Mouse (Mus musculus) right cerebral cortex, postnatal 4 days (tissue): Measurements from ENCODE around the gene Atp6v1g2.
"Not testable (repeated sequence)": the region's sequence is repeated elsewhere in the genome, so short reads cannot be mapped to it uniquely, and the experiment has no call there.

Source experiments
- DNase-seq: peaks from one replicate; pipeline ENCODE4 v3.0.0-alpha.2; 2022

The Atp6v1g2 gene

GRCm38 (mm10) chr17:35204494-35205379 is 28.7 kb upstream of the Atp6v1g2 start, which contains the start of gene Lta:
Gene Lta (minus strand): TSS chr17:35205351.
- DNase-seq = no peak

GRCm38 (mm10) chr17:35205380-35205769 is 28.1 kb upstream of the Atp6v1g2 start:
- no peak for DNase-seq

DNA sequence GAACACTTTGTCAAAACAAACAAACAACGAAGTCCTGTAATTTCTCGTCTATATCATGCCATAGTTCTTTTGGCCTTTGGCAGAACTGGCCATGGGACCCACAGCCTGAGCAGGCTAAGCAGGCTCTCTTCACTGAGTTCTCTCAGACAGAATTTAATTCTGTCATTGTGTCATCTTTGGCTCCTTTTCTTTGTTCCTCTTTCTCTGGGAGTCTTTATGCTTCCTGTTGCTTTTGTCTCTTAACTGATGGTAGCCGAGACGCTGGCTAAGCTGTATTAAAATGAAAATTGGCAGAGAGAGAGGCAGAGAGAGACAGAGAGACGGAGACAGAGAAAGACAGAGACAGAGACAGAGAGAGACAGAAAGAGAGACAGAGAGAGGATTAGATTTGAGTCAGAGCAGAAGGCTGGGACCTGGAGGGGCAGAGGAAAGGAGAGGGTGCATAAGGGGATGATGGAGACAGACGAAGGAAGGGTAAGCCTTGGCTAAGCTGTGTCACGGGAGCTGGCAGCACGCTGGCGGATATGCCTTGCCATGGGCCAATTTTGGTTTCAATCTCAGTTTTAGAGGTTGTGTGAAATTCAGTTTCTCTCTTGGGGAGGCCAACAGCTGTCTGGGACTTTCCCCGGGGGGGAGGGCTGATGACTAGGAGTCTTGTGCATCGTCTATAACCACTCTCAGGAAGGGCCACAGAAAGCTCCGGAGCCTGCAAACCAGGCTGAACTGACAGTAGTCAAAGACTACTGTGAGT is 23.5 kb upstream of the Atp6v1g2 start:
- DNase-seq = no peak

DNA sequence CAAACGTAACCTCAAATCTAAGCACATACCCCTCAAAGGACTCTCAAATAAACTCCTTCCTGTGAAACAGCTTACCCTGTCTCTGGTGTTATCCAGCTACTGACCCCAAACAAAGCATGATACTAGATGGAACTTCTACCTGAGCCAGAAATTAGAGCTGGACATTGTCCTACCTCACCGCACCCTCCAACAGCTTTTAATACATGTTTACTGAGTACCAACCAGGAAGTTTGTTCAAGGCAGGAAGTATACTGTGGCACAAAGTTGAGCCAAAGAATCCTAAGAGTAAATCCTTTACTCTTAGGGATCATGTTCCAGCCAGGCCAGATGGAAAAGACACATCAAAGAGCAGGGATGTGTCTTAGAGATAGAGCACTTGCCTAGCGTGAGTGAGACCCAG is 22.9 kb upstream of the Atp6v1g2 start:
- no peak for DNase-seq

DNA sequence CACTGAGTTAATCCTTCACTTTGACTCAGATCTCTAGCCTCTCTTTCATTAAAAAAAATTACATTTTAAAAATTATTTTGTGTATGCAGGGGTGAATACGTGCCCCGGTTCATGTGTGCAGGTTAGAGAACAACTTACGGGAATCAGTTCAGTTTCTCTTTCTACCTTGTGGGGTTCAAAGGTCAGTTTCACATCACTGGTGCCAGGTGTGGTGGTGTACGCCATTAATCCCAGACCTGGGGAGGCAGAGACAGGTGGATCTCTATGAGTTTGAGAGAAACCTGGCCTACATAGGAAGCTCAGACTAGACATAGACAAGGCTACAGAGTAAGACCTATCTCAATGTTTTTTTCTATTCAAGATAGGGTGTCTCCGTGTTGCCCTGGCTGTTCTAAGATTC is 20.4 kb upstream of the Atp6v1g2 start:
- no peak for DNase-seq

- DNase-seq = no peak
Observed at GRCm38 (mm10) chr17:35218516-35219193, 14.8 kb upstream of the Atp6v1g2 start.

GRCm38 (mm10) chr17:35219601-35220041 is 13.8 kb upstream of the Atp6v1g2 start:
- no peak for DNase-seq

GRCm38 (mm10) chr17:35220156-35220952 is 13.1 kb upstream of the Atp6v1g2 start, which contains the start of gene Gm16181:
Gene Gm16181 (plus strand): TSS chr17:35220834.
- DNase-seq = no peak

DNA sequence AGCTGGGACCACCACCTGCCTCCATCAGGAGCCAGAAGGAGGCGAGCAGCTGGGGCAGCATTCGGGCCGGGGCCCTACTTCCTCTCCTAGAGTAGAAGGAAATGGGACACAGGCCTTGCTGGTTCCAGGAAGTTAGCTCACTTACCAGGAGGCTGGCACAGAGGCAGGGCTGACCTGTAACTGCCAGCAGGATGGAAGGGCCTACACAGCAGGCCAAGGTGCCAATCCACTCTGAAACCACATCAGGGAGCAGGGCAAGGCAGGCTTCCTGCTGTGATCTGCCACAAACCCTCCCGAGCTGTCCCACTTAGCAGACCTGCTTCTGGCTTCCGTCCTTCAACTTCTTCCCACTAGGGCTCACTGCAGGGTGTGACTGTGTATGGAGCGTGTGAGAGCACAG is 11.2 kb upstream of the Atp6v1g2 start:
- no peak for DNase-seq

- DNase-seq = no peak
Observed at GRCm38 (mm10) chr17:35224641-35225040, 8.8 kb upstream of the Atp6v1g2 start.

- no peak for DNase-seq
Observed at GRCm38 (mm10) chr17:35225456-35225855, 8.0 kb upstream of the Atp6v1g2 start.

DNA sequence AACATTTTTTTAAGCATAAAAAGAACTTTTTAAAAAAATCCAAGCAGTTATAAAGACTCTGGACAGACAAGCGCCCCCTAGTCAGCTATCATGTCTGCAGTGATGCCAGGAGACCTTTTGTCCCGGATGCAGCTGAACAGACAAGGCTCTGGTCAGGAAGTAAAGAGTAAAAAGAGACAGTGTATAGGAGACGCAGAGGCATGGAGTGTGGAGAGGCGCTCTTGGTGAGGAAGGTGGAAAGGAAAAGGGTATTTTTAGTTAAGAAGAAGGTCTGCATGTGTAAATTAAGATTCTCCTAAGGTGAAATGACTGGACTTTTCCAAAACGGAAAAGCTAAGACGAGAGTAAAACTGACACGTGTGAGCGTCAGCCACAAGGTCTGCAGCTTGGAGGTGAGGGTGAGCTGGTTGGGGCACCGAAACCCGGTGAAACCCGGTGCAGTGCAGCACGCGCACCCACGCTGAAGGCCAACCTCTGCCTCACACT is 6.9 kb upstream of the Atp6v1g2 start:
- no peak for DNase-seq

GRCm38 (mm10) chr17:35231022-35231421 is 2.4 kb upstream of the Atp6v1g2 start:
- no peak for DNase-seq

GRCm38 (mm10) chr17:35232043-35232442 is 1.4 kb upstream of the Atp6v1g2 start:
- peak; percentile 94 for DNase-seq

DNA sequence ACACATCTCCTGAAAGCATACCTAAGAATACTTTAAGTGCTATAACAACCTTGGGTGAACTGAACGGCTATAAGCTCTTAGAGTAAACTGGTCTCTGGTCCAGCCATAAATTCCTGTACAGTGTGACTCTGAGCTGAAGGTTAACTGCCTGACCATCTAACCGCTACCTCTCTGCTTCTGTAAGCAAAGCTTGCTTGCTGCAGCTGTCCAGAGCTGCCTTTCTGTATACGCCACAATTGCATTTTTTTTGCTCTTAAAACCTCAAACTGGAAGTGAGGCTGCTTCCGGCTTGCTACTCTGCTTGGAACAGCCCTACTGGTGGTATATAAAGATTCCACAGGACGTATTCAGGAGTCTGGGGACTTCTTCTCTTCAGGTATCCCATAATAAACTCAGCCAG is 801 bp upstream of the Atp6v1g2 start:
- DNase-seq = no peak

GRCm38 (mm10) chr17:35234090-35234489 is 630 bp downstream of the Atp6v1g2 start:
- DNase-seq = not testable (repeated sequence)

- DNase-seq = no peak
Observed at GRCm38 (mm10) chr17:35234903-35235302, 1.4 kb downstream of the Atp6v1g2 start.

DNA sequence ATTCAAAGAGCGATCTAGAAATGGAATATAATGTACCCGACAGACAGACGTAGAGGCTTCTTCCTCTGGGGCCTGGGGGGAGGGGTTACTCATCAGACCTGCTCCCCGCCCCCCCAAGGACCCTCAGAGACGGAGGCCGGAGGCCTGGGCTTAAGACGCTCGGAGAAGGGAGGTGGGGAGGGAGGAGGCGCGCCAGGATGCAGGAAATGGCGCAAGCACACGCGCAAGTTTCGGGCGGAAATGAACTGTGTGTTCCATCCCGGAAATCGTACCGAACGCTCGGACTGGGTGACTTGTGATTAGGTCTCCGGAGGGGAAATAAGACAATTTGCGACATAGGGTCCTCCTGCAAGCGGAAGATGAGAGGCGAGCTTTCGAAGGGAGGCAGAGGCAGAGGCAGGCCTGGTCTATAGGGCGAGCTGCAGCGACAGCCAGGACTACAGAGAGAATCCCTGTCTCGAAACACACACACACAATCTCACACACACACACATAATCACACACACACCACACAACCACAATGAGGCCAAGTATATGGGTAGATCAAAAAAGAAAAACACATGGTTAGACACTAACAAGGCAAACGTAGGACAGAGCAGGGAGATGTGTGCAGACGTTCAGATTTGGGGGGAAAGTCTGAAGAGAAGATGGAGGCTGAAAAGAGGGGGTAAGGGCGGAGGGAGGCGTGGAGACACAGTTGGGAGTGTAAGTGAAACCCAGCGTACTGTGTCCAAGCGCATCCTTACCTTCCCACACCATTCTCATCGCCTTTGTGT is 2.3 kb downstream of the Atp6v1g2 start, which contains the start of gene Nfkbil1:
Nfkbil1 (minus strand) TSS at position 179 of the 776 bp plus-strand sequence.
- peak; percentile 84 for DNase-seq

- DNase-seq = peak; percentile 100
Observed at GRCm38 (mm10) chr17:35236390-35236746, 2.9 kb downstream of the Atp6v1g2 start.

DNA sequence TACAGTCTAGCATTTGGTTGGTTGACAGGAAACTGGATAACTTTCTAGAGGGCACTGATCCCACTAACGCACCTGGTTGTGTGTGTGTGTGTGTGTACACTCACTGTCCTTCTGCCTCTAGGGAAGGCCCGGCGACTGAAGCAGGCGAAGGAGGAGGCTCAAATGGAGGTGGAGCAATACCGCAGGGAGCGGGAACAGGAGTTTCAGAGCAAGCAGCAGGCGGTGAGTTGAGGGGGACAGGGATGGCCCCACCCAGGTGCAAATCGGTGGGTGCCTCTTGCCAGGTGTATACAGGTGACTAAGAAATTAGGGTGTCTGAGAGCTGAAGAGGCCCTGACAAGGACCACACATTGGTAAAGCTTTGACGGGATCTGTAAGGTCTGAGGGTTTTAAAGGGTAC is 3.5 kb downstream of the Atp6v1g2 start:
- peak; percentile 45 for DNase-seq

DNA sequence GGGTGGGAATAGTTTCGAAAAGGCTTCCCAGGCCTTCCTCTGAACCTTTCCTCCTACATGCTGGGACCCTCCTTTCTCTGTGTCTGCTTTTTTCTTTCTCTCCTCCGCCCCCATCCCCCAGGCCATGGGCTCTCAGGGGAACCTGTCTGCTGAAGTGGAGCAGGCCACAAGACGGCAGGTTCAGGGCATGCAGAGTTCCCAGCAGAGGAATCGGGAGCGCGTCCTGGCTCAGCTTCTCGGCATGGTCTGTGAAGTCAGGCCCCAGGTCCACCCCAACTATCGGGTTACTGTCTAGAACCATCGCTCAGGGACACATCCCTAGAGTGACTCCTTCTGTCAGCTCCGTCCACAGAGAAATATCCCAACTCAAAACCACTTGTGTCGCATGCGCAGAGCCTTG is 4.0 kb downstream of the Atp6v1g2 start:
- no peak for DNase-seq
